Mouse (Mus musculus) thymus, adult 2 months (tissue): ENCODE data around the gene Ifi35.
"Not testable (repeated sequence)": the region's sequence is repeated elsewhere in the genome, so short reads cannot be mapped to it uniquely, and the experiment has no call there.

Experiments used
- CTCF ChIP-seq: fragments of 200-500 bp; IDR thresholded peaks from 2 replicates; pipeline ENCODE4 v1.5.1; 2012; ENCODE audit warnings: mild to moderate bottlenecking, control low read depth, low read length, moderate library complexity, borderline replicate concordance; ENCODE audit not compliant: control insufficient read depth, poor library complexity, insufficient read depth; ENCODE audit errors: extremely low read depth
- POLR2A ChIP-seq: fragments of 200-500 bp; IDR thresholded peaks from 2 replicates; pipeline ENCODE4 v1.6.1; 2012; ENCODE audit warnings: mild to moderate bottlenecking, low read length, control low read depth, moderate library complexity; ENCODE audit not compliant: control insufficient read depth, poor library complexity, insufficient read depth; ENCODE audit errors: extremely low read depth

DNA sequence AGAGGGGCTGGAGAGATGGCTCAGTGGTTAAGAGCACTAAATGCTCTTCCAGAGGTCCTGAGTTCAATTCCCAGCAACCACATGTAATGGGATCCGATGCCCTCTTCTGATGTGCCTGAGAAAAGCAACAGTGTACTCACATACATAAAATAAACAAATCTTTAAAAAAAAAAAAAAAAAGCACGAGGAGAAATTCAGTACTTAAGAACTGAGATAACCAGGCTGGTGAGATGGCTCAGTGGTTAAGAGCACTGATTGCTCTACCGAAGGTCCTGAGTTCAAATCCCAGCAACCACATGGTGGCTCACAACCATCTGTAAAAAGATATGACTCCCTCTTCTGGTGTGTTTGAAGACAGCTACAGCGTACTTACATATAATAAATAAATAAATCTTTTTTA is 1.4 kb downstream of the Ifi35 start:
- not testable (repeated sequence) for TF ChIP-seq CTCF, POLR2A
